Mouse (Mus musculus) neutrophil, adult 5-6 weeks (primary cell): ENCODE data around the gene Gon4l. TPM values are rescaled to one million over a fixed set of nuclear protein-coding genes. Genes with fewer than 3 reads are reported as not detected.

ENCODE experiments used
- ATAC-seq: fragments of 151-379, 151-347 bp; 2 replicates; pipeline ENCODE4 v1.8.0; 2017; ENCODE audit warnings: mild to moderate bottlenecking, moderate TSS enrichment; ENCODE audit not compliant: insufficient number of reproducible peaks, poor library complexity, low FRiP score, severe bottlenecking; ENCODE audit errors: extremely low read depth
- total RNA-seq: library from RNA; stranded (forward); fragments of 200-1000 nt; gene quantifications from 2 replicates; pipeline ENCODE4 v1.2.3, GENCODE M21; 2017

The Gon4l gene
- total RNA-seq, 1 experiment from 2014 or later: 52.1 TPM

GRCm38 (mm10) chr3:88953736-88954135, 118.7 kb downstream of the Gon4l start:
- no peak for ATAC-seq

Other genes starting within 250 kb of the Gon4l start
- 144 and 164 TPM in 2 replicates for gene Arhgef2, start 229.3 kb upstream of the Gon4l start, total RNA-seq
- gene Rxfp4, start 182.1 kb upstream of the Gon4l start, total RNA-seq: not detected in 2 replicates
- gene Khdc4, start 149.4 kb upstream of the Gon4l start, total RNA-seq: 112 and 135 TPM in 2 replicates
- 53.4 and 56.6 TPM in 2 replicates for gene Rit1, start 118.4 kb upstream of the Gon4l start, total RNA-seq
- gene Syt11, start 60.1 kb upstream of the Gon4l start, total RNA-seq: 9.5 and 11.1 TPM in 2 replicates
- 8.5 and 12.8 TPM in 2 replicates for gene Msto1, start 78.8 kb downstream of the Gon4l start, total RNA-seq
- gene Ash1l, start 115.4 kb downstream of the Gon4l start, total RNA-seq: 100 and 110 TPM in 2 replicates
- gene Dap3, start 116.0 kb downstream of the Gon4l start, total RNA-seq: 43.1 and 54.6 TPM in 2 replicates